Mouse (Mus musculus) bone marrow, adult 2 months (tissue): ENCODE data around the gene Nt5c3b.

ENCODE experiments used
- CTCF ChIP-seq: fragments of 200-500 bp; IDR thresholded peaks from 2 replicates; pipeline ENCODE4 v1.5.1; 2011; ENCODE audit warnings: low read length, control low read depth; ENCODE audit not compliant: control insufficient read depth, insufficient read depth
- POLR2A ChIP-seq: fragments of 200-500 bp; IDR thresholded peaks from 2 replicates; pipeline ENCODE4 v1.6.1; 2011; ENCODE audit warnings: low read depth, mild to moderate bottlenecking, control low read depth, low read length, borderline replicate concordance; ENCODE audit not compliant: control insufficient read depth

- TF ChIP-seq CTCF (no peak), POLR2A (no peak)
Measured at GRCm38 (mm10) chr11:100411736-100412135, 29.9 kb downstream of the Nt5c3b start.
